Mouse (Mus musculus): ENCODE results near the gene Brd2.

DNA sequence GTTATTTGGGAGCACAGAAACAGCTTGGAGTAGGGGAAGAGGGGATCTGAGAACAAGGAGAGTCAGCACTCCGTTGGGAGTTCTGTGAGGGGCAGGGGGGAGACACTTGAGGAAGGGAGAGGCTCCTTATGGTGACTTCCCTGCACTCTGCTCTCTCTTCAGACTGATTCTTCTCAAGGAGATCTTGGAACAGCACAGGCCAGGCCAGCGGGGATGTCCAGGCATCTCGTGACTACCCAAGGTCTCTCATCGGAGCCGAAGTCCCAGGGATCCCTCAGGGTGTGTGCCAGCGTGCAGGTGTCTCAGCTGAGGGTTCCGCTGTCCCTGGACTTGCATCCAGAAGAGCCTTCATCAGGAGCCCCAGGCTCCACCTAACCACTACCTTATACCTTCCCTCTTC lies 16.2 kb upstream of the Brd2 start:
- TF ChIP-seq CTCF (IDR thresholded peaks at IDR 0.05; ENCODE audit: extremely low read depth, insufficient read depth, low read length) = no peak
- no peak for TF ChIP-seq POLR2A (IDR thresholded peaks at IDR 0.05; ENCODE audit: extremely low read depth, insufficient read depth, low read length)
